Mouse (Mus musculus): ENCODE results near the gene Dnajb8. TPM values are rescaled to one million over a fixed set of nuclear protein-coding genes. Genes with fewer than 3 reads are reported as not detected.

The Dnajb8 gene
- polyA plus RNA-seq, 1 experiment from 2014 or later, result not detected

- no peak overlapping the region for H3K9ac ChIP-seq
- H3K4me1 ChIP-seq (replicated peaks), result no peaks in the 10 kb centered on the region
- 76% methylated on average over 5 of the region's 5 CpGs for WGBS
- H3K27ac ChIP-seq (replicated peaks), result no peak overlapping the region
- no peak overlapping the region for H3K4me3 ChIP-seq
- no peaks in the 10 kb centered on the region for H3K36me3 ChIP-seq
- peaks cover 34% of the 10 kb centered on the region for H3K27me3 ChIP-seq
- ATAC-seq (ENCODE audit: low FRiP score, low read depth), result no peak
- H3K9me3 ChIP-seq, result no peaks in the 10 kb centered on the region
- no peak overlapping the region for H3K4me2 ChIP-seq
Observed at GRCm38 (mm10) chr6:88209453-88209852, 12.6 kb upstream of the Dnajb8 start.

- H3K9ac ChIP-seq, result no peak overlapping the region
- WGBS, result 61% methylated on average over 3 of the region's 3 CpGs
- H3K27me3 ChIP-seq, result peaks cover 27% of the 10 kb centered on the region
- no peaks in the 10 kb centered on the region for H3K9me3 ChIP-seq
- ATAC-seq (ENCODE audit: low FRiP score, low read depth), result no peak
- H3K4me3 ChIP-seq, result no peak overlapping the region
- no peak overlapping the region for H3K4me2 ChIP-seq
- H3K36me3 ChIP-seq, result no peaks in the 10 kb centered on the region
- no peaks in the 10 kb centered on the region for H3K4me1 ChIP-seq (replicated peaks)
- no peak overlapping the region for H3K27ac ChIP-seq (replicated peaks)
Observed at GRCm38 (mm10) chr6:88210182-88210581, 11.9 kb upstream of the Dnajb8 start.

GRCm38 (mm10) chr6:88215797-88216196 is 6.3 kb upstream of the Dnajb8 start:
- Histone ChIP-seq H3K36me3 (no peaks in the 10 kb centered on the region), H3K4me1 (replicated peaks) (no peaks in the 10 kb centered on the region), H3K27ac (replicated peaks) (no peak overlapping the region), H3K4me2 (no peak overlapping the region), H3K9ac (no peak overlapping the region), H3K27me3 (no peaks in the 10 kb centered on the region), H3K9me3 (no peaks in the 10 kb centered on the region), H3K4me3 (no peak overlapping the region)
- WGBS, result 35% methylated on average over 6 of the region's 6 CpGs
- ATAC-seq (ENCODE audit: low FRiP score, low read depth), result no peak

GRCm38 (mm10) chr6:88216199-88216598 is 5.9 kb upstream of the Dnajb8 start:
- H3K27me3 ChIP-seq, result no peaks in the 10 kb centered on the region
- no peaks in the 10 kb centered on the region for H3K4me1 ChIP-seq (replicated peaks)
- H3K27ac ChIP-seq (replicated peaks), result no peak overlapping the region
- no peak overlapping the region for H3K9ac ChIP-seq
- no peak for ATAC-seq (ENCODE audit: low FRiP score, low read depth)
- no peaks in the 10 kb centered on the region for H3K9me3 ChIP-seq
- WGBS, result 79% methylated on average over 4 of the region's 4 CpGs
- H3K4me2 ChIP-seq, result no peak overlapping the region
- no peak overlapping the region for H3K4me3 ChIP-seq
- H3K36me3 ChIP-seq, result no peaks in the 10 kb centered on the region

DNA sequence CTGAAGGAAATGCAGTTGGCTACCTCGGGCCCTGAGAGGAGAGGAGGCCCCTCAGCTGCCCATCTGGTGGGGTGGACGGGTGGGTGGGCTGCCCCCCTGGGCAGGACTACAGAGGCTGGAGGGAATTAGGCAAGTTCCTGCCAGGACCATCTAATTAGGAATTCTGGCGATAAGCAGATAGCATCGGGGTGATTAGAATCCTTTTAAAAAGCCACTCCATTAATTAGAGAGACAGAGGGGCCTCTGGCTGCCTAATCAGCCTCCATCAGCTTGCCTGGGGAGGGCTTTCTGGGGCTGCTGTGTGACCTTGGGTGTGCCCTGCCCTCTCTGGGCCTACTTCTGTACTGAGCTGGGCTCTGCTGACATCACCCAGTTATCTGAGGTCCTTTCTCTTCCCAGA is 3.0 kb upstream of the Dnajb8 start:
- H3K4me1 ChIP-seq (replicated peaks), result no peaks in the 10 kb centered on the region
- ATAC-seq (ENCODE audit: low FRiP score, low read depth), result no peak
- H3K4me3 ChIP-seq, result no peak overlapping the region
- H3K36me3 ChIP-seq, result no peaks in the 10 kb centered on the region
- no peak overlapping the region for H3K27ac ChIP-seq (replicated peaks)
- no peak overlapping the region for H3K9ac ChIP-seq
- no peak overlapping the region for H3K4me2 ChIP-seq
- H3K27me3 ChIP-seq, result no peaks in the 10 kb centered on the region
- no peaks in the 10 kb centered on the region for H3K9me3 ChIP-seq
- WGBS, result 12% methylated on average over 4 of the region's 4 CpGs

DNA sequence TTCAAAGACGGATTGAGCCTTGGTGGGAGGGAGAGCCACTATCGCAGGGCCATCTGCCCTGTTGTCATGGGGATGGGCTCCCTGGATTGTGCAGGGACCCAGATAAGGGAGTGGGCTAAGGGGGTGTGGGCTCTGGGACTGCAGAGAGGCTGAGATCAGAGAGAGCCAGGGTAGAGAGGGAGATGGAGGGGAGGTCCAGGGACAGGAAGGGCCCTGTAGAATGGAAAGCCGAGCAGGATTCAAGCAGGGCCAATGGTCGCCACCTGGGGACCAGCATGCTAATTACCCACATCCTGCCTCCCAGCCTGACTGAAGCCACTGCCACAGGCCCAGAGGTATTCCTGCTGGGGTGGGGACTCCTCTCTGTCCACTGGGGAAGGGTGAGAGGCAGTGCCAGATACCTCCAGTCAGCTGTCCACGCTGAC is 4.5 kb downstream of the Dnajb8 start:
- no peaks in the 10 kb centered on the region for H3K27me3 ChIP-seq
- H3K9ac ChIP-seq, result no peak overlapping the region
- ATAC-seq (ENCODE audit: low FRiP score, low read depth), result peak; percentile 72
- no peak overlapping the region for H3K27ac ChIP-seq (replicated peaks)
- H3K36me3 ChIP-seq, result no peaks in the 10 kb centered on the region
- H3K4me3 ChIP-seq, result no peak overlapping the region
- 0 out of 2 replicates have a peak, but pooled peaks cover 4% of the 10 kb centered on the region for H3K4me1 ChIP-seq (replicated peaks)
- H3K4me2 ChIP-seq, result no peak overlapping the region
- WGBS, result 11% methylated on average over 5 of the region's 5 CpGs
- H3K9me3 ChIP-seq, result no peaks in the 10 kb centered on the region

GRCm38 (mm10) chr6:88227537-88227936 is 5.5 kb downstream of the Dnajb8 start:
- no peaks in the 10 kb centered on the region for H3K36me3 ChIP-seq
- H3K4me3 ChIP-seq, result no peak overlapping the region
- no peak overlapping the region for H3K9ac ChIP-seq
- no peak for ATAC-seq (ENCODE audit: low FRiP score, low read depth)
- WGBS, result 60% methylated on average over 7 of the region's 7 CpGs
- H3K4me2 ChIP-seq, result no peak overlapping the region
- no peaks in the 10 kb centered on the region for H3K9me3 ChIP-seq
- no peak overlapping the region for H3K27ac ChIP-seq (replicated peaks)
- H3K27me3 ChIP-seq, result no peaks in the 10 kb centered on the region
- H3K4me1 ChIP-seq (replicated peaks), result 0 out of 2 replicates have a peak, but pooled peaks cover 4% of the 10 kb centered on the region

GRCm38 (mm10) chr6:88229221-88229620 is 7.2 kb downstream of the Dnajb8 start:
- Histone ChIP-seq H3K9ac (no peak overlapping the region), H3K4me2 (no peak overlapping the region), H3K4me1 (replicated peaks) (0 out of 2 replicates have a peak, but pooled peaks cover 4% of the 10 kb centered on the region), H3K4me3 (no peak overlapping the region), H3K36me3 (no peaks in the 10 kb centered on the region), H3K27ac (replicated peaks) (no peak overlapping the region), H3K27me3 (peaks cover 3% of the 10 kb centered on the region; the same call in 1 of the 2 replicates), H3K9me3 (no peaks in the 10 kb centered on the region)
- no peak for ATAC-seq (ENCODE audit: low FRiP score, low read depth)
- 87% methylated on average over 12 of the region's 12 CpGs for WGBS

GRCm38 (mm10) chr6:88231821-88232220 is 9.8 kb downstream of the Dnajb8 start:
- Histone ChIP-seq H3K9me3 (no peaks in the 10 kb centered on the region), H3K4me1 (replicated peaks) (peaks cover 9% of the 10 kb centered on the region), H3K4me3 (no peak overlapping the region), H3K9ac (no peak overlapping the region), H3K36me3 (no peaks in the 10 kb centered on the region), H3K4me2 (no peak overlapping the region), H3K27ac (replicated peaks) (no peak overlapping the region), H3K27me3 (peaks cover 17% of the 10 kb centered on the region; the same call in 1 of the 2 replicates)
- no peak for ATAC-seq (ENCODE audit: low FRiP score, low read depth)
- WGBS, result 87% methylated on average over 7 of the region's 7 CpGs

GRCm38 (mm10) chr6:88232221-88232620 is 10.2 kb downstream of the Dnajb8 start:
- WGBS, result 64% methylated on average over 6 of the region's 6 CpGs

GRCm38 (mm10) chr6:88233996-88234395 is 11.9 kb downstream of the Dnajb8 start:
- Histone ChIP-seq H3K9me3 (no peaks in the 10 kb centered on the region), H3K27ac (replicated peaks) (no peak overlapping the region), H3K4me1 (replicated peaks) (peaks cover 9% of the 10 kb centered on the region), H3K4me2 (no peak overlapping the region), H3K9ac (no peak overlapping the region), H3K27me3 (peaks cover 17% of the 10 kb centered on the region; the same call in 1 of the 2 replicates), H3K4me3 (no peak overlapping the region), H3K36me3 (no peaks in the 10 kb centered on the region)
- ATAC-seq (ENCODE audit: low FRiP score, low read depth), result no peak
- WGBS, result 82% methylated on average over 8 of the region's 8 CpGs

More at GRCm38 (mm10) chr6:88232221-88232620, 10.2 kb downstream of the Dnajb8 start:
- H3K4me3 ChIP-seq, result no peak overlapping the region
- peaks cover 9% of the 10 kb centered on the region for H3K4me1 ChIP-seq (replicated peaks)
- no peak overlapping the region for H3K9ac ChIP-seq
- H3K27me3 ChIP-seq, result peaks cover 17% of the 10 kb centered on the region; the same call in 1 of the 2 replicates
- H3K27ac ChIP-seq (replicated peaks), result no peak overlapping the region
- no peaks in the 10 kb centered on the region for H3K36me3 ChIP-seq
- H3K4me2 ChIP-seq, result no peak overlapping the region
- no peak for ATAC-seq (ENCODE audit: low FRiP score, low read depth)
- H3K9me3 ChIP-seq, result no peaks in the 10 kb centered on the region

DNA sequence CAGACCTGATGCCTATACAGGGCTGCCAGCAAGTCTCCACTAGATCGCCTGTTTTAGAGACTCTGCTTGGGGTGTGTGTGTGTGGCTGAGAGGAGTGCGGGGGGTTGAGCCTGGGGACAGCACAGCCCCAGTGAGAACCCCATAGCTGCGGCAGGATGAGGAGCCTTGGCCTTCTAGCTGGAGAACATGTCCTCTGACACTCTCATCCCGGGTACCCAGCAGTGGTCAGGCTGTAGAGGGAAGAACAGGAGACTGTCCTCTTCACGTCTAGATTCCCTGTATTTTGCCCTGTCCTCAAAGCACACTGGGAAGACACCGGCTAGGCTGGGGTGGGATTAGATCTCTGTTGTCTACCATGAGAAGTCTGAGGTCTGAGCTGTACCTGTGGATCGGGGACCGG is 13.4 kb downstream of the Dnajb8 start:
- Histone ChIP-seq H3K4me2 (no peak overlapping the region), H3K36me3 (no peaks in the 10 kb centered on the region), H3K4me1 (replicated peaks) (peaks cover 9% of the 10 kb centered on the region), H3K4me3 (no peak overlapping the region), H3K27me3 (peaks cover 24% of the 10 kb centered on the region; the same call in 1 of the 2 replicates), H3K27ac (replicated peaks) (no peak overlapping the region), H3K9me3 (no peaks in the 10 kb centered on the region), H3K9ac (no peak overlapping the region)
- WGBS, result 24% methylated on average over 8 of the region's 8 CpGs
- no peak for ATAC-seq (ENCODE audit: low FRiP score, low read depth)

GRCm38 (mm10) chr6:88235983-88236382 is 13.9 kb downstream of the Dnajb8 start:
- Histone ChIP-seq H3K4me2 (peak overlapping the region; percentile 46), H3K9ac (no peak overlapping the region), H3K27ac (replicated peaks) (no peak overlapping the region), H3K4me3 (no peak overlapping the region), H3K27me3 (peaks cover 24% of the 10 kb centered on the region; the same call in 1 of the 2 replicates), H3K4me1 (replicated peaks) (peaks cover 9% of the 10 kb centered on the region), H3K36me3 (no peaks in the 10 kb centered on the region), H3K9me3 (no peaks in the 10 kb centered on the region)
- ATAC-seq (ENCODE audit: low FRiP score, low read depth), result peak; percentile 63; the same call in 1 of the 2 replicates
- whole genome bisulfite sequencing, result 2% methylated on average over 17 of the region's 17 CpGs
